Mouse (Mus musculus) skeletal muscle tissue, adult 2 months (tissue): ENCODE data around the gene Zfp385b.

Experiments
- DNase-seq: peaks from one replicate; pipeline ENCODE4 v3.0.0-alpha.2; 2012; ENCODE audit warnings: low read depth, low spot score

Zfp385b gene

DNA sequence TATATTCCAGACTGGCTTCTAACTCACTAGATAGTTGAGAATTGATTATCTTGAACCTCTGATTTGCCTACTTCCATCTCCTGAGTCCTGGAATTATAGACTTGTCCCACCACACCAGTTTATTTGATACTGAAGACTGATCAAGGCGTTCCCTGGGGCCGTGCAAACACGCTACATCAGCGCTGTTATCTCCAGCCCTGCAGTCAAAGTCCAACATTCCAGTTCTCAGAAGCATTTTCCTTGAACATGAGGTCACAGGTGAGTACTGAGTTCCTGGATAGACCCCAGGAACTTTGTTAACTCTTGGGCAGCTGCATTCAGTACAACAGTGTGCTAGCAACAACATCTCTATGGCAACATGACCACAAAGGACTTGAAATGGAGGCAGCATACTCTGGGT, 297.2 kb downstream of the Zfp385b start:
- DNase-seq, result no peak

DNA sequence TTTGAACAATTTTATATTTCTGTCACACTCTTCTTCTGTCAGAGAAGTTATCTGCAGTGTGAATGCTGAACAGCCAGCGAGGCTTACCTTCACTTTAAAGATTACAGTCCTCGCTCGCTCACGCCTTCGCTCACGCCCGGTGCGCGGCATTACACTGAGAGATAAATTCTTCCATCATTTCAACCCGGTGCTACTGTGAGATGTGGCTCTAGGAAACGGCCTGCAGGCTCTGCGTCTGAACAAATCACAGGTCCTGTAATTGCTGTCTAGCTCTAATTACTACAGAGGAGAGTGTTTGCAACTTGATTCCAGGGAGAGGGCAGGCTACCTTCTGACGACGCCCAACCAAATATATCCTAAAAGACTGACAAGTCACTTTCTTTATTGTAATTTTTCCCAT, 300.1 kb downstream of the Zfp385b start:
- DNase-seq, result no peak

DNA sequence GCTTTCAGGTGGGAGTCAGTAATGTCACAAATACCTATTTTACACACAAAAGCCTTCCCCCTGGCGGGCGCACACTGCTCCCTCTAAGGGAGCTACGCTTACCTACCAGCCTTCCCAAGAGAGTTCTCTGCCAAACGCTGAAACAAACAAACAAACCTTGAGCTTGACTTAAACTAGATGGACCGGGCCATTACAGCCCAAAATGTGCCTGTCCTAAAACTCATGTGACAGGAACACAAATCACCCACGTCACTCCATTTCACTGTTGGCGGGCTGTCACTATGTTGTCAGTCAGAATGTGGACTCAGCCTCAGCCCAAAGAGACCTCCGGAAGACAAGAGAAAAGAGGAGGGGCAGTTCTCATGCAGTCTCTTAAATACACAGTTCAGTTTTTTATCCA, 300.7 kb downstream of the Zfp385b start:
- DNase-seq, result no peak

DNA sequence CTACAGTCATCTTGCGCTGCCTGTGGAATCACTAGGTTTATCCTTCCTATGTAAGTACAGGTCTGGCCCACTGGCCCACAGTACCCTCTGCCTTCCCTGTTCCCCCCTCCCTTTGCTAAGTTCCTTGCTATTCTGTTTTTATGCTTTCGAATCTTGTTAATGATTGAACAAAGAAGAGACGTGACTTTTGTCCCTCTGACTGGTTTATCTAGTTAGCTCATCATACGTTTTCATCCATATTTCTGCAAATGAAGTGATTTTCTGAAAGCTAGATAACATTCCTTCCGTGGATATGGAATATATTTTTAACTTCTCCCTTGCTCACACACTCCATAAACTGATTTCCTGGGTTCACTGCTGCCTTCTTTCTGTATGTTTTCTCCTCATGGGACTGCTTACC, 302.8 kb downstream of the Zfp385b start:
- no peak for DNase-seq

DNA sequence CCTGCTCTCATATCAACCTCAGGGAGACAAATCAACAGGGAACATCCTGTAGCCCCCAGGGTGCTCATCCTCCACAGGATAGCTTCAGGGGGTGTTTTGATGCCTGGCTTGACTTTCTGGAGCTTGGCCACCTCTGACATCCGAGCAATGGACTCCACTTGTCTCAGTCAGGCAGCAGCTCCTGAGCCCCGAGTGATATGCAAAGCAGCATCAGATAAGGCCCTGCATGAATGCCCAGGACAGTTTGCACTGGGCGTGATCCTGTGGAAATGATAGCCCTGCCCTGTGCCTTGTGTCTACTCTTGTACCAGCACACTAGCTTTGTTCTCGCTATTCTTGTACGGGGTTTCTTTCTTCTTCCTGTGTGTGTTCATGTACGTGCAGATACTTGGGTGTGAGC, 303.8 kb downstream of the Zfp385b start:
- DNase-seq, result no peak

DNA sequence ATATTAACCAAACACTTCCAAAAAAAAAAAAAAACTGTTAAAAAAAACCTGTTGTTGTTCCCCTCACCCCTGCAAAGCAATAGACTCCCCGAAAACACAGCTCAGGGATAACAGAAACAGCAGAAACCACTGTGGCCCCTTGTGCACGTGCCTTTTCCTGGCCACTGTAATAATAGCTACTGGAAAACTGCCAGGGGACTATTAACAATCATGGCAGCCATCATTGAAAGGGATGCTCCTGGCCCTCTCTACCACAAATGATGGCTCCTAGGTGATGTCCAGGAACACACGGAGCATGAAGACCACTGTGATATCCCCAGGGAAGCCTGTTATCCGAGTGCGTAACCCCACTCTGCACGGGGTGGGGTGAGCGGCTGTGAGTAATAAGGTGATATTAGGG, 304.4 kb downstream of the Zfp385b start:
- no peak for DNase-seq

DNA sequence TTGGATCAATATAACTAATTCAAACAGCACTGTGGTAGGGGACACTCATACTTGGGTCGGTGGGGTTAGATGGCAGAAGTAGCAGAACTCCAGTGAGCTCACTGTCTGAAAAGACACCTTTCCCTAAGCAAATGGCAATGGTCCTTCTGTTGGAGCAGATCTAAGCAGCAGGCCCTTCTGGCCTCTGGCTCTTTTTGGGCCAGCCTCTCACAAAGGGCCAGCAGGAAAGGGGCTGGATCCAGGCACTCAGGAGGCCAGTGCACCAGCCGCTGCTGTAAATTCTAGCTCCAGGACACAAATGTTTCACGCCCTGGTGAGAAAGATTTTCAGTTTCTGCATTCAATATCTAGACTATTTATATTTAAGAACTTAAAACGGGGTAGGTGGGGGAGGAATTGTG, 305.0 kb downstream of the Zfp385b start:
- no peak for DNase-seq

DNA sequence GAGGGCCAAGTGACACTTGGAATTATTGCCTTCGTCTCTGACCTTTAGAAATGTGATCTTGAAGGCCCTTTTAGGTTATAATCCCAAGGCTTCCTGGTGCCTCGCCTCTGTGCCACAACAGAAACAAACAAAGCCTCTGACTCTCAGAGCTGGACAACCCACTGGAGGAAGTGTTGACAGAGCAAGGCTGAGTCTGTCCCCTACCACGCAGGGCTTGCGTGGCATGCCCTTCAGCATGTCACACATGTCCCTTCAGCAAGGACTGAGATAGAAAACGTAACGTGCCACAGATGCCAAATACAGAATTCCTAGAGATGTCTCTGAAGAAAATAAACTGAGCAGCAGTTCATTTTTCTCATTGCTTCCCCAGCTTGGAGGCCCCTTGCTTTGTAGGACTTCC, 310.7 kb downstream of the Zfp385b start:
- DNase-seq, result no peak

DNA sequence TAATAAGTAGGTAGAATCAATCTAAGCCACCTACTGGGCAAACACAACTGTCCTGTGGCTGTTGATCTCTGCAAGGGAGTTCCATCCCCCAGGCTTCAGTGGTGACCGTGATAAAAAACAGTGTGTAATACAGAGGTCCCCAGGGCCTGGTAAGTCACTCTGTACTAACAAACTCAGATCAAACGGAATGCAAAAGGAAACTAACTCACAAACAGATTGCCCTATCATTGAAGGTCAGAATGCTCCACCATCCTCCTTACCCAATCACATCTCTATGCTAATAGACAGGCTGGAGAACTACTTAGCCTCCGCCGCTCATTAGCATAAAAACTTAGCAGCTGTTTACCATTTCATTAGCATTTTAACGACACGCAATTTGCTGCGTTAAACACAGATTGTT, 313.1 kb downstream of the Zfp385b start:
- DNase-seq, result no peak

DNA sequence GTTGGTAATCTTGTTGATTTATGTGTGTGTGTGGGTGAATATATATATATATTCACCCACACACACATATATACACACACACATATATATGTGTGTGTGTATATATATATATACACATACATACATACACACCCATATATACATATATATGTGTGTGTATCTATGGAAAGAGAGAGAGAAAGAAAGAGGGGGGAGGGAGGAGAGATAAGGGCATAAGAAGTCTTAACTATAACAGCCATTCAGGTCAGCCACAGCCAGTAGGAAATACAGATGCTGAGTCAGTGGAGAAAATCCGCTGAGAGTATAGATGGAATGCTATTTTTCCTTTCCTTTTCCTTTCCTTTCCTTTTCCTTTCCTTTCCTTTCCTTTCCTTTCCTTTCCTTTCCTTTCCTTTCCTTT, 313.8 kb downstream of the Zfp385b start:
- no peak for DNase-seq

DNA sequence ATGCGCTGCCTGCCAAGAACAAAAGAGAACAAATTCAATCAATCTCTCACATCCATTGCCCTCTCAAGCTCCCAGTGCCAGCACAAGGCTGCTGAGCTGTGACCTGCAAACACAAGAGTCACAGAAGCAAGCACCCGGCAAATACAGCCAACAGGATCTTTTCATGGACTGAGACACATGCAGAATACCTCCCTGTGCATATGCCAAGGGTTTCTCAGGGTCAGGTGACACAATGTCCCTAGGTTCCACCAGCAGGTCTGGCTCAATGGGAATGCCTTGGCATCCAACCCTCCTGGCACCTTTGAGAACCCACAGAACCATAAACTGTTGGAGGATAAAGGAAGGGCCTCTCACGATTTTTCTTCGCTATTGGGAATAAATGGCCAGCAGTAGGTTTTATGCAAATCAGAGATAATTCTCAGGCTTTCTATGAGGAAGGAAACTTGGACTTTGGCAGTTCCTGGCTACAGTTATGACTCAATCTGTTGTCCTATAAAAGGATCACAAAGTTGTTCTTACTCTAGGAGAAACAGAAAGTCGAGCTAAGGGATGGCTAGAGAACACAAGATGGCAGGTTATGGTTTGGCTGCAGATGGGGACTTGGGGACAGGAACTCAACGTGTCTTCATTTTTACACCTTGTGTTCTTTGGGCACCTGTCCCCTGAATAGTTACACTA, 315.6 kb downstream of the Zfp385b start:
- DNase-seq, result no peak

DNA sequence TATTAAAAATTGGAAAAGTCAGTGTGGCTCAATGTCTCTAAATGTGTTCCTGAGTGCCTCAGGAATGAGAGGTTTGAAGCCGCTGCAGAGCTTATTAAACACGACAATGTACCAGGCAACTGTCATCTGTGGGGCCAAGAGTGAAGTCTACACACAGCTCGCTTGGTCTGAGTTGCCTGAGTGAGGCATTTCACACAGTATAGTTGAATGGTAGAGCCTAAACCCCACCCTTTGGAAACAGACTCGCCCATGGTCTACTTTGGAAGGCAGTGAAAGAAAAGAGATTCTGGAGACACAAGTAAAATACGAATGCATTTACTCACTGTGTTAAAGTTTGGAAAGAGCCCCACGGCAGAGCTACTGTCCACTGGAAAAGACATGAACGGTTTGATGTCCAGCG, 316.2 kb downstream of the Zfp385b start:
- DNase-seq, result no peak

DNA sequence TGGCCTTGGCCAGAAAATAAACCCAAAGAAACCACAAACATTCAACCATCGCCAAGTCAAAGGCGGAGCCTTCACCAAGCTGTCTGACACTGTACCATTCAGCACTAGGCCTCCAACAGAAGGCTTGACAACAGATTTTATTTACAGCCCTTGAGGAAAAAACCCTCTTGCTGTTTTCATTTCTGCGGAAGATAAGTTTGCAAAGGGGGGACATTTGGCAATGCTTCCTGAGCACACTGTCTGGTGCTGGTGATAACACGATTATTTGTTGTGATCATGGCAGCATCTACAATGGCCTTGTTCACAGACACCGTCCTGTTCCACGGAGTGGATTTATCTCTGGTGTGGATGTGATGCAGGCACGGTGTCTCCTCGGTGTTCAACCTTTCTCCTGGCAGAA, 317.0 kb downstream of the Zfp385b start:
- no peak for DNase-seq

DNA sequence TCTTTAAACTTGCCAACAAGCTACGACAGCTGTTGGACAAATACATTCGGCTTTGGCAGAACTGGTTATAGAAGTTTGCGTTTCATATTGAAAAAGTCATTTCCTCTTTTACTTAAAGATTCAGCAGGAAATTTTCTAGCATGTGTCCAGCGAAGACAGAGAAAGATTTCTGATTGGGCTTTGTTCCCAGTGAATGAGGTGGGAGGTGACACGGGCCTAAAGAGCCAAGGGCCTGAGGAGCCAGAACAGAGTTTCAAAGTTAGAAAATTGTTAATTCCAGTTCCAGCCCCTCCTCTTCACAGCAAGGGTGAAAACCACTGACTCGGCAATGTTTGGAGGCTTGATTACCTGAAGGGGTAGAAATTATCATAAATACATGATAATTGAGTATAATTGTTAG, 319.0 kb downstream of the Zfp385b start:
- DNase-seq, result no peak

DNA sequence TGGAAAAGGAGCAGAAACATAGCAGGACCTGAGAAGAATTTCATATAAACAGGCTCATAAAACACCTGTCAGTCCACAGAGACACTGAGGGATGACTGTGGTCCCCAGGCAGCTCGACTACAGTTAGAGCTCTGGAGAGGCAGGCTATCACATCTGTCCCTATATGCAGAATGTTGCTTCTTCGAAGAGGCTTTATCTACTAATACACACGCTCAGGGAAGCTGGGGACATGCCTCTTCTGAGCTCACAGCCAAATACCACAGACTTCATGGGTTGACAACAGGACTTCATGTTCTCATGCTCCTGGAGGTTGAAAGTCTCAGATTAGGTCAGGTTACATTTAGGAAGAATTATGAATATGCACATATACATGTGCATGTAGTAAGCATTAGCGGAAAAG, 321.1 kb downstream of the Zfp385b start:
- no peak for DNase-seq

DNA sequence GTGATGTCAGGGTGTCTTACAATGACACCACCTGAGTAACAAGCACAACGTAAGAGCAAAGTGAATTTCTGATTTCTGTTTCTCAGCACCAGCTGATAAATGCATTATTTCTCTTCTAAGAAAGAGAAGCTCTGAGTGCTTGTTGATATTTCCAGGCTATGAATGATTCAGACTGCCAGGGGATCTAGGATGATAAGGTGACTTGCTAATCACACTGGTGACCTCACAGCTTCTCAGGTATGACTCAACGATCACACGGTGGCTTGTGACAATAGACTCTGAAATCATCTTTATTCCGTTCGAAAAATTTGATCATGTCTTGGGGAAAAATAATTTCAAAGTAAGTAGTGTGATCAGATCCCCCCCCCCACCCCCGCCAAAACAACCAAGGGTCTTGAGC, 321.5 kb downstream of the Zfp385b start:
- DNase-seq, result no peak

DNA sequence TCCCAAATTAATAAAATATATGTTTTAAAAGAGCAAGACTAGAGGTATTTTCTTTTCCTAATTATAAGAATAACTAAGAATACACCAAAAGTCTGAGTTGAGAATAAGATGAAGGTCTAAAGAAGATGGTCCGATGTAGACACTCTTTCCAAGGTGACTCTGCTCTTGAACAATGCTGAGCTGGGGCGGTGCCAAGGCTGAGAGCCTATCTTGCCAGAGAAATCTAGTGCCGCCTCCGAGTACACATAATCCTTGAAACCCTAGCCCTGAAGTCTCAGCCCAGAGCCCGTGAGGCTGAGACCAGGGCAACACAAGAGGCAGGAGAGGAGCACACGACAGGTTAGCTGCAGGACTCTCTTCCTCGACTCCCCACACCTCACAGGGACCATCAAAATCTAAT, 323.4 kb downstream of the Zfp385b start:
- peak; percentile 31 for DNase-seq

DNA sequence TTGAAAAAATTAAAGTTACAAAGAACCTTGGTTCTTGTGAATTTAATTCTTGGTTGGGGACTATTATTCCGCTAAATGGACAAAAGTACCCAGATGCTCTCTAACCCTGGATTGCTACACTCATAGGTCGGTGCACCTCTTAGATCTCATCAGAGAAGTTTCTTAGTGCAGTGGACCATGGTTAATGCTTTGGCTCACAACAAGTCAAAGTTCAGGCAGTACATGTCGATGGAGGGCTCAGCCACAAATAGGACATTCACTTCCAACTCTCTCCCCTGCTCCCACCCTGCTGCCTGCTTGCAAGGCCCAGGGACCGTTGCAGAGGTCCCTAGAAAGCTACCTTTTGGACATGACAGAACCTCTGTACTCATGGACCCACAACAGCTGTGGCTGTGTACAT, 324.1 kb downstream of the Zfp385b start:
- DNase-seq, result no peak

DNA sequence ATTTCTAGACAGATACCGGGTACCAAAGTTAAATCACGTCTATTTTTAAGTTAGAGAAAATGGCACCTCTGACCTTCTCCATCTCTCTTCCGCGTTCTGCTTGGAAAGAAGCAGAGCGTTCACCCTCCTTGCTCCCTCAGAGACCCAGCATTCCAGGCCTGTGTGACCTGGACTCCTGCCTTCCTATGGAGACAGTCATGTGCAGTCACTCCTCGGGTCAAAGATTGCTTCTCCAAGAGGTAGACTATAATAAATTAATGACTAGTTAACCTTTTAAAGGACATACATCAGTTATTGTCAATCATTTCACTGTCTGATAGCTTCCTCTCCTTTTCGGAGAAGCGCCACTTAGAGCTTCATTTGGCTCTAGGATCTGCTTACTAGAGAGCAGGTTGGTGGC, 325.7 kb downstream of the Zfp385b start:
- DNase-seq, result no peak

DNA sequence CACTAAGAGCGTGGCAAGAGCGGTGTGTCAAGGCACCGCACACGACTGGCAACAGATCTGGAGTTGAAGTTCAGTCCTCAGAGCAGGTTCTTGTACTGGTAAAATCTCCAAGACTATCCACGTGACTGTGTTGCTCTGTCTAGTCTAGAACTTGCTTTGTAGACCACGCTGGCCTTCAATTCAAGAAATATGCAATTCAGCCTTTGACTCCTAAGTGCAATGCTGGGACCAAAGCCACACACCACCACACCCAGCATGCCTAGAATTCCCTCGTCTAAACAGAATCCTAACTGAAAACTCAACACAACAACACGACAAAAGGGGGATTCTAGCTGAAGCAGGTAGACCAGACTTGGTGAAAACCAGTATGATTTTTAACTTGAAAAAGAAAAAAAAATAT, 332.3 kb downstream of the Zfp385b start:
- no peak for DNase-seq

DNA sequence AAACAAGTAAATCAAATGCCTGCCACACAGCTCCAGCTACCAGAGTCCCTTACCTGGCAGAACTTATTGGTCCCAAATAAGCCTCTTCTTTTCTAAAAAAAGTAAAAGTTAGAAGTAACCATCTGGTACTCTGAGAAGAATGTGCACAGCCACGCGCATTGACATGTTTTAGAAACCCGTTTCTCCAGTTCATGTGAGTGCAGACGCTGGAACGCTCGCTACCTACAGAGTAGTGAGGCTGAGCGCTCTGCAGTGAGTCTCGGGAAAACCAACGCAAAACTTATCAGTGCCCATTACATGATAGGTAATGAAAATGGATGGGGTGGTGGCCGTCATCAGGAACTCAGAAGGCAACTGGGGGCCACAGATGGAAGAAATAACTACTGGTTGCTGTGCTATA, 338.2 kb downstream of the Zfp385b start:
- DNase-seq, result no peak

DNA sequence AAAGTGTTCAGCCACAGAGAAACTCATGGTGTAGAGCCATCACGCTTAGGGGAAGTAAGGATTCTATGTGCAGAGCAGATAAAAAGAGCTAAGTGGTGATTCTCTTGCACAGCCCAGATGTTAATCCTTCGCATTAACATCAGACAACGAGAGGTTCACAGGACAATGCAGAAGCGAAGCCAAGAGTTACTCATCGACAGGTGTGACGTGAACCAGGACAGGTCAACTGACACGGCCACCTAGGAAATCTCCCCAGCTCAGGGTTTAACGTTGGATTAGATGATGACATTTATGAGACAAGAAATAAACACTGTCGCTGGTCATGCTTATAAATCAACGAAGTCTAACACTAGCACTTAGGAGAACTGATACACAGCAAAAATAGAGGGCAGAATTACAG, 341.9 kb downstream of the Zfp385b start:
- DNase-seq, result no peak

DNA sequence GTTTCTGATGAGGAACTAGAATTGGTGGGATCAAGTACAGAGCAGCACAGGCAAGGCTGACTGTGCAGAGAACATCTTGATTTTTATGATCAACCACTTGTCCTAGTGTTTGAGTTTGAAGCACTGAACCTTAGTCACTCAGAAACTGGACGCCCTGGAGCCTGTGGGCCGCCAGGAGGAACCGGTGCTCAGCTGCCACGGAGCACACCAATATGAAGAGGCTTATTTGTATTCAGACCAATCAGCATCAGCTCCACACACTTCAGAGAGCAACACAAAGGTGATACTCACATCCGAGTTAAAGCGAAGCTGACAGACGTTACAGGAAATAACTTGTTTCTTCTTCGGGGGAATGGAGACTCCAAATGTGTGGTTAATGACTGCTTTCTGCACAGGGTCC, 343.0 kb downstream of the Zfp385b start:
- no peak for DNase-seq

DNA sequence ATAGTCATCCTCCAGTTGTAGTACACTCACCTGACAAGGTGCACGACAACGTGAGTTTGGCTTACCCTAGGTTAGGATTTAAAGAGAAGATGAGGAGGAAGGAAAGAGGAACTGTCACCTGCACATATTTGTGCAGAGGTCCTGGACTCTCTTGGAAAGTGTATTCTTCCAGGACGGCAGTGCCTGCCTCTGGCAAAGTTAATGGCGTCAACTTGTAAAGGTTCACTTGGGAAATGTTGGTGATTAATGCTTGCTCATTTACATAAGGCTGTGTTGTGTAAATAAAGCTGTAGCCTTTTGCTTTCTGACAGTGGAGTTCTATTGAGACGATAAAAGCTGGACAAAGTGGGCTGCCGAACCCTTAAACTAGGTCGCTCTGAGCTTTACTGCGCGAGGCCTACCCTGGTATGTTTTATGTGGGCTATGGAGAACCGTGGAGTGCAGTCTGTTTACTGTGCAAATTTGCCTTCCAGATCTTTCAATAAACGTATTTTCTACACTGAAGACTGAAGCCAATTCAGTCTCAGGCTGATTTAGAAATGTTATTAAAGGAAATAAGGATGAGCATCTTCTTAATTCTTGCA, 347.1 kb downstream of the Zfp385b start:
- DNase-seq, result no peak
